Mouse (Mus musculus) MEL (cell line): ENCODE measurements around the gene Disp1. TPM values are rescaled to one million over a fixed set of nuclear protein-coding genes. Genes with fewer than 3 reads are reported as not detected.

Source experiments
- DNase-seq: peaks from one replicate; pipeline ENCODE4 v3.0.0; 2011; ENCODE audit warnings: low read depth, low spot score
- H3K27ac ChIP-seq: 2 replicates; pipeline ENCODE4 v1.5.1; 2012; ENCODE audit warnings: low read depth, mild to moderate bottlenecking, control low read depth, low read length, moderate library complexity; ENCODE audit not compliant: control insufficient read depth
- H3K27me3 ChIP-seq, 2 experiments: fragments of 150-350 bp in 1 of 2; sonication (generic) in 1 of 2; 2 replicates each; pipeline ENCODE4 v1.6.1; 2012; ENCODE audit warnings: low read length in 2 of 2, mild to moderate bottlenecking in 2 of 2, improper control_type of control experiment in 1 of 2, moderate library complexity in 1 of 2; ENCODE audit not compliant: insufficient read depth in 2 of 2, control insufficient read depth in 1 of 2
- H3K36me3 ChIP-seq, 2 experiments: 2 replicates each; pipeline ENCODE4 v1.6.1; 2012 to 2014; ENCODE audit warnings: low read length in 2 of 2, improper control_type of control experiment in 1 of 2, inconsistent platforms in 1 of 2, mild to moderate bottlenecking in 1 of 2; ENCODE audit not compliant: insufficient read depth in 2 of 2, control insufficient read depth in 1 of 2
- H3K4me1 ChIP-seq, 2 experiments: fragments of 150-350 bp in 1 of 2; sonication (generic) in 1 of 2; 2 replicates each; pipeline ENCODE4 v1.6.1; 2012; ENCODE audit warnings: low read length in 2 of 2, improper control_type of control experiment in 1 of 2, mild to moderate bottlenecking in 1 of 2; ENCODE audit not compliant: insufficient read depth in 2 of 2, control insufficient read depth in 1 of 2
- H3K4me3 ChIP-seq, 2 experiments: fragments of 150-350 bp in 1 of 2; sonication (generic) in 1 of 2; 2 replicates each; pipeline ENCODE4 v1.5.1; 2012; ENCODE audit warnings: low read depth in 2 of 2, low read length in 2 of 2, mild to moderate bottlenecking in 2 of 2, moderate library complexity in 2 of 2, control low read depth in 1 of 2, improper control_type of control experiment in 1 of 2; ENCODE audit not compliant: control insufficient read depth in 1 of 2, insufficient read depth in 1 of 2
- H3K79me2 ChIP-seq: 2 replicates; pipeline ENCODE4 v1.6.1; 2012; ENCODE audit warnings: mild to moderate bottlenecking, low read length, moderate library complexity; ENCODE audit not compliant: control insufficient read depth, poor library complexity, insufficient read depth
- H3K9ac ChIP-seq: 2 replicates; pipeline ENCODE4 v1.6.1; 2012; ENCODE audit warnings: low read depth, mild to moderate bottlenecking, control low read depth, low read length, moderate library complexity; ENCODE audit not compliant: control insufficient read depth, poor library complexity, severe bottlenecking
- H3K9me3 ChIP-seq: fragments of 150-350 bp; sonication (generic); replicated peaks from 2 replicates; pipeline ENCODE4 v1.6.1; 2012; ENCODE audit warnings: mild to moderate bottlenecking, low read length, improper control_type of control experiment, moderate library complexity; ENCODE audit not compliant: insufficient read depth
- CHD1 ChIP-seq: IDR thresholded peaks from 2 replicates; pipeline ENCODE4 v1.6.1; 2012; ENCODE audit warnings: low read depth, mild to moderate bottlenecking, inconsistent platforms, low read length, improper control_type of control experiment
- CTCF ChIP-seq, 3 experiments: IDR thresholded peaks in 2 of 3; conservative IDR thresholded peaks in 1 of 3; 2 replicates each; pipeline ENCODE4 v1.5.1; 2011 to 2012; ENCODE audit warnings: low read length in 3 of 3, low read depth in 2 of 3, mild to moderate bottlenecking in 2 of 3, improper control_type of control experiment in 1 of 3, inconsistent platforms in 1 of 3, mixed read lengths in 1 of 3, moderate library complexity in 1 of 3; ENCODE audit not compliant: control insufficient read depth in 1 of 3, insufficient read depth in 1 of 3, poor library complexity in 1 of 3, severe bottlenecking in 1 of 3
- GATA1 ChIP-seq: IDR thresholded peaks from 2 replicates; pipeline ENCODE4 v1.6.1; 2011; ENCODE audit warnings: low read depth, low read length, improper control_type of control experiment
- HCFC1 ChIP-seq: IDR thresholded peaks from 2 replicates; pipeline ENCODE4 v1.6.1; 2012; ENCODE audit warnings: low read depth, mild to moderate bottlenecking, inconsistent platforms, low read length, improper control_type of control experiment, moderate library complexity
- MAX ChIP-seq: IDR thresholded peaks from 2 replicates; pipeline ENCODE4 v1.6.1; 2011; ENCODE audit warnings: low read length, improper control_type of control experiment
- MYC ChIP-seq: IDR thresholded peaks from 2 replicates; pipeline ENCODE4 v1.6.1; 2011; ENCODE audit warnings: low read depth, mild to moderate bottlenecking, low read length, improper control_type of control experiment, moderate library complexity
- POLR2AphosphoS5 ChIP-seq: IDR thresholded peaks from 2 replicates; pipeline ENCODE4 v1.6.1; 2012; ENCODE audit warnings: low read depth, borderline replicate concordance, mild to moderate bottlenecking, inconsistent platforms, low read length, moderate library complexity, mixed read lengths
- RAD21 ChIP-seq: IDR thresholded peaks from 2 replicates; pipeline ENCODE4 v1.6.1; 2011; ENCODE audit warnings: mild to moderate bottlenecking, low read depth, low read length, improper control_type of control experiment
- SMC3 ChIP-seq: IDR thresholded peaks from 2 replicates; pipeline ENCODE4 v1.6.1; 2011; ENCODE audit warnings: low read depth, low read length, improper control_type of control experiment
- UBTF ChIP-seq: IDR thresholded peaks from 2 replicates; pipeline ENCODE4 v1.6.1; 2012; ENCODE audit warnings: low read depth, mild to moderate bottlenecking, inconsistent platforms, low read length, improper control_type of control experiment, moderate library complexity, borderline replicate concordance; ENCODE audit not compliant: insufficient read depth
- USF1 ChIP-seq: IDR thresholded peaks from 2 replicates; pipeline ENCODE4 v1.6.1; 2014; ENCODE audit warnings: low read depth, mild to moderate bottlenecking, inconsistent platforms, low read length, improper control_type of control experiment, moderate library complexity
- polyA plus RNA-seq, 2 experiments: library from polyadenylated mRNA; stranded (reverse) in 1 of 2; unstranded in 1 of 2; fragments of >175 nt in 1 of 2; fragments of >200 nt in 1 of 2; gene quantifications; 2 replicates each; pipeline versions ENCODE4 v1.2.1 to v1.2.4; 2012; ENCODE audit warnings: low replicate concordance in 2 of 2, low read depth in 1 of 2; ENCODE audit not compliant: insufficient read length in 2 of 2, insufficient read depth in 1 of 2, missing spikeins in 1 of 2
- total RNA-seq: library from RNA; depleted of rRNA; stranded (reverse); fragments of 300-350 nt; gene quantifications from 2 replicates; pipeline ENCODE4 v1.2.3, GENCODE M21; 2012

Disp1 gene
- total and polyA plus RNA-seq, 3 experiments: 6.3 to 9.9 TPM; not detected in 1

GRCm38 (mm10) chr1:183052663-183053062 is 168.7 kb downstream of the Disp1 start:
- H3K36me3 ChIP-seq: no peaks in the 10 kb centered on the region
- H3K27ac ChIP-seq: no peak overlapping the region
- H3K9me3 ChIP-seq: no peaks in the 10 kb centered on the region
- no peaks in the 10 kb centered on the region for H3K4me1 ChIP-seq
- no peak overlapping the region for H3K9ac ChIP-seq
- no peaks in the 10 kb centered on the region for H3K79me2 ChIP-seq
- H3K4me3 ChIP-seq: no peak overlapping the region
- DNase-seq: peak; percentile 32
- no peaks in the 10 kb centered on the region; a peak in 1 of 4 replicates for H3K27me3 ChIP-seq
- TF ChIP-seq CTCF (IDR thresholded peaks at IDR 0.05 in 2 of 3, conservative IDR thresholded peaks at IDR 0.05 in 1 of 3; ENCODE audit: control insufficient read depth in 1 of 3, insufficient read depth in 1 of 3, low read depth in 2 of 3, low read length in 3 of 3, poor library complexity in 1 of 3, severe bottlenecking in 1 of 3) (no peak), MYC (no peak), SMC3 (no peak), POLR2AphosphoS5 (no peak), HCFC1 (no peak), UBTF (no peak), RAD21 (no peak), GATA1 (no peak)

- no peak for DNase-seq
- H3K36me3 ChIP-seq: no peaks in the 10 kb centered on the region
- no peaks in the 10 kb centered on the region for H3K79me2 ChIP-seq
- peaks cover 0 to 2% of the 10 kb centered on the region in 2 experiments; a peak in 2 of 4 replicates for H3K27me3 ChIP-seq
- H3K27ac ChIP-seq: no peak overlapping the region
- TF ChIP-seq MAX (no peak), HCFC1 (no peak), USF1 (0 out of 2 replicates have a peak, but pooled peaks have one; percentile 7), GATA1 (no peak)
- no peak overlapping the region for H3K9ac ChIP-seq
- H3K4me3 ChIP-seq: no peak overlapping the region
- no peaks in the 10 kb centered on the region for H3K4me1 ChIP-seq
- no peaks in the 10 kb centered on the region for H3K9me3 ChIP-seq
These were observed 172.0 kb downstream of the Disp1 start for GRCm38 (mm10) chr1:183049295-183049694.

GRCm38 (mm10) chr1:183047913-183048523 is 173.3 kb downstream of the Disp1 start:
- no peak overlapping the region for H3K9ac ChIP-seq
- no peak overlapping the region for H3K27ac ChIP-seq
- no peaks in the 10 kb centered on the region for H3K9me3 ChIP-seq
- no peak for DNase-seq
- no peaks in the 10 kb centered on the region for H3K4me1 ChIP-seq
- H3K36me3 ChIP-seq: no peaks in the 10 kb centered on the region
- no peaks in the 10 kb centered on the region for H3K79me2 ChIP-seq
- no peak overlapping the region for H3K4me3 ChIP-seq
- TF ChIP-seq UBTF (no peak), CHD1 (no peak)
- H3K27me3 ChIP-seq: peaks cover 2% of the 10 kb centered on the region in 2 experiments; a peak in 3 of 4 replicates
